Mouse (Mus musculus): ENCODE measurements around the gene Tnfaip8l3. TPM values are rescaled to one million over a fixed set of nuclear protein-coding genes. Genes with fewer than 3 reads are reported as not detected.

Gene Tnfaip8l3
- total RNA-seq (2014; rRNA removed; ENCODE audit: low replicate concordance) (0.19 and 0.27 TPM in 2 replicates), polyA plus RNA-seq (2015; fragmentation: Nextera tagmentation; extraction: Ambion mirVana) (0.33 and 0.90 TPM in 2 replicates)

GRCm38 (mm10) chr9:54068032-54068649 is at the start of gene Tnfaip8l3:
Gene Tnfaip8l3 (minus strand): TSS chr9:54068388.
- Histone ChIP-seq H3K27me3 (ENCODE audit: control insufficient read depth, insufficient read depth, low read length) (peaks cover 25% of the 10 kb centered on the region), H3K4me2 (ENCODE audit: low read depth, low read length) (peak within 1 kb of the TSS; percentile 70), H3K4me3 (ENCODE audit: low read depth, low read length) (peak within 1 kb of the TSS; percentile 44), H3K36me3 (replicated peaks; ENCODE audit: control insufficient read depth, insufficient read depth, low read length) (no peaks in the 10 kb centered on the region), H3K27ac (ENCODE audit: low read depth) (no peak within 1 kb of the TSS), H3K4me1 (ENCODE audit: control insufficient read depth, insufficient read depth) (peaks cover 8% of the 10 kb centered on the region; the same call in 1 of the 2 replicates), H3K9ac (replicated peaks; ENCODE audit: low read depth, low read length) (peak within 1 kb of the TSS; percentile 7; the same call in 1 of the 2 replicates), H3K9me3 (replicated peaks; ENCODE audit: control insufficient read depth, low read length) (no peaks in the 10 kb centered on the region)
- WGBS = under 1% methylated on average over 32 of the region's 35 CpGs
- ATAC-seq (ENCODE audit: insufficient read depth, low read depth) = peak; percentile 69
- DNase-seq (ENCODE audit: low spot score) = no peak
- TF ChIP-seq CTCF (IDR thresholded peaks at IDR 0.05; ENCODE audit: low read depth) = no peak
- TF ChIP-seq EP300 (IDR thresholded peaks at IDR 0.05; ENCODE audit: low read depth) = no peak

GRCm38 (mm10) chr9:54112726-54113125 is 44.5 kb upstream of the Tnfaip8l3 start:
- no peak overlapping the region for H3K4me2 ChIP-seq (ENCODE audit: low read depth, low read length)
- H3K27me3 ChIP-seq (ENCODE audit: control insufficient read depth, insufficient read depth, low read length) = no peaks in the 10 kb centered on the region
- H3K36me3 ChIP-seq (replicated peaks; ENCODE audit: control insufficient read depth, insufficient read depth, low read length) = no peaks in the 10 kb centered on the region
- ATAC-seq (ENCODE audit: insufficient read depth, low read depth) (no peak), DNase-seq (ENCODE audit: low spot score) (peak; percentile 6)
- TF ChIP-seq CTCF (IDR thresholded peaks at IDR 0.05; ENCODE audit: low read depth) = peak; percentile 67
- TF ChIP-seq EP300 (IDR thresholded peaks at IDR 0.05; ENCODE audit: low read depth) = no peak
- peaks cover 6% of the 10 kb centered on the region for H3K9me3 ChIP-seq (replicated peaks; ENCODE audit: control insufficient read depth, low read length)
- no peaks in the 10 kb centered on the region for H3K4me1 ChIP-seq (ENCODE audit: control insufficient read depth, insufficient read depth)
- H3K9ac ChIP-seq (replicated peaks; ENCODE audit: low read depth, low read length) = no peak overlapping the region
- no peak overlapping the region for H3K27ac ChIP-seq (ENCODE audit: low read depth)
- H3K4me3 ChIP-seq (ENCODE audit: low read depth, low read length) = no peak overlapping the region

GRCm38 (mm10) chr9:54098636-54099035 is 30.4 kb upstream of the Tnfaip8l3 start:
- no peak for ATAC-seq (ENCODE audit: insufficient read depth, low read depth)
- H3K4me2 ChIP-seq (ENCODE audit: low read depth, low read length) = no peak overlapping the region
- H3K27me3 ChIP-seq (ENCODE audit: control insufficient read depth, insufficient read depth, low read length) = no peaks in the 10 kb centered on the region
- TF ChIP-seq EP300 (IDR thresholded peaks at IDR 0.05; ENCODE audit: low read depth) = no peak
- no peak for TF ChIP-seq CTCF (IDR thresholded peaks at IDR 0.05; ENCODE audit: low read depth)
- no peak for DNase-seq (ENCODE audit: low spot score)
- H3K36me3 ChIP-seq (replicated peaks; ENCODE audit: control insufficient read depth, insufficient read depth, low read length) = no peaks in the 10 kb centered on the region
- H3K27ac ChIP-seq (ENCODE audit: low read depth) = no peak overlapping the region
- no peak overlapping the region for H3K9ac ChIP-seq (replicated peaks; ENCODE audit: low read depth, low read length)
- no peak overlapping the region for H3K4me3 ChIP-seq (ENCODE audit: low read depth, low read length)
- H3K9me3 ChIP-seq (replicated peaks; ENCODE audit: control insufficient read depth, low read length) = no peaks in the 10 kb centered on the region
- H3K4me1 ChIP-seq (ENCODE audit: control insufficient read depth, insufficient read depth) = no peaks in the 10 kb centered on the region

- Histone ChIP-seq H3K9me3 (replicated peaks; ENCODE audit: control insufficient read depth, low read length) (no peaks in the 10 kb centered on the region), H3K4me2 (ENCODE audit: low read depth, low read length) (no peak overlapping the region), H3K4me3 (ENCODE audit: low read depth, low read length) (no peak overlapping the region), H3K4me1 (ENCODE audit: control insufficient read depth, insufficient read depth) (no peaks in the 10 kb centered on the region), H3K9ac (replicated peaks; ENCODE audit: low read depth, low read length) (no peak overlapping the region), H3K36me3 (replicated peaks; ENCODE audit: control insufficient read depth, insufficient read depth, low read length) (no peaks in the 10 kb centered on the region), H3K27me3 (ENCODE audit: control insufficient read depth, insufficient read depth, low read length) (no peaks in the 10 kb centered on the region), H3K27ac (ENCODE audit: low read depth) (no peak overlapping the region)
- DNase-seq (ENCODE audit: low spot score) (no peak), ATAC-seq (ENCODE audit: insufficient read depth, low read depth) (no peak)
- TF ChIP-seq EP300 (IDR thresholded peaks at IDR 0.05; ENCODE audit: low read depth) = no peak
- no peak for TF ChIP-seq CTCF (IDR thresholded peaks at IDR 0.05; ENCODE audit: low read depth)
- WGBS = 71% methylated on average over 6 of the region's 6 CpGs
Measured at GRCm38 (mm10) chr9:54097091-54097490, 28.9 kb upstream of the Tnfaip8l3 start.

- TF ChIP-seq EP300 (IDR thresholded peaks at IDR 0.05; ENCODE audit: low read depth) = no peak
- no peak for TF ChIP-seq CTCF (IDR thresholded peaks at IDR 0.05; ENCODE audit: low read depth)
- H3K4me3 ChIP-seq (ENCODE audit: low read depth, low read length) = no peak overlapping the region
- no peaks in the 10 kb centered on the region for H3K27me3 ChIP-seq (ENCODE audit: control insufficient read depth, insufficient read depth, low read length)
- 61% methylated on average over 3 of the region's 3 CpGs for WGBS
- H3K9ac ChIP-seq (replicated peaks; ENCODE audit: low read depth, low read length) = no peak overlapping the region
- H3K9me3 ChIP-seq (replicated peaks; ENCODE audit: control insufficient read depth, low read length) = no peaks in the 10 kb centered on the region
- no peak overlapping the region for H3K4me2 ChIP-seq (ENCODE audit: low read depth, low read length)
- ATAC-seq (ENCODE audit: insufficient read depth, low read depth) = no peak
- H3K27ac ChIP-seq (ENCODE audit: low read depth) = no peak overlapping the region
- no peak for DNase-seq (ENCODE audit: low spot score)
- H3K4me1 ChIP-seq (ENCODE audit: control insufficient read depth, insufficient read depth) = no peaks in the 10 kb centered on the region
- no peaks in the 10 kb centered on the region for H3K36me3 ChIP-seq (replicated peaks; ENCODE audit: control insufficient read depth, insufficient read depth, low read length)
Measured at GRCm38 (mm10) chr9:54084245-54084644, 16.1 kb upstream of the Tnfaip8l3 start.

- TF ChIP-seq CTCF (IDR thresholded peaks at IDR 0.05; ENCODE audit: low read depth) (no peak), EP300 (IDR thresholded peaks at IDR 0.05; ENCODE audit: low read depth) (no peak)
- Histone ChIP-seq H3K4me2 (ENCODE audit: low read depth, low read length) (no peak overlapping the region), H3K9ac (replicated peaks; ENCODE audit: low read depth, low read length) (no peak overlapping the region), H3K27me3 (ENCODE audit: control insufficient read depth, insufficient read depth, low read length) (no peaks in the 10 kb centered on the region), H3K9me3 (replicated peaks; ENCODE audit: control insufficient read depth, low read length) (0 out of 2 replicates have a peak, but pooled peaks cover 3% of the 10 kb centered on the region), H3K4me1 (ENCODE audit: control insufficient read depth, insufficient read depth) (no peaks in the 10 kb centered on the region), H3K27ac (ENCODE audit: low read depth) (no peak overlapping the region), H3K36me3 (replicated peaks; ENCODE audit: control insufficient read depth, insufficient read depth, low read length) (no peaks in the 10 kb centered on the region), H3K4me3 (ENCODE audit: low read depth, low read length) (no peak overlapping the region)
- WGBS = 52% methylated on average over 2 of the region's 2 CpGs
- no peak for DNase-seq (ENCODE audit: low spot score)
- no peak for ATAC-seq (ENCODE audit: insufficient read depth, low read depth)
Measured at GRCm38 (mm10) chr9:54077740-54078139, 9.6 kb upstream of the Tnfaip8l3 start.

All from heart, postnatal 0 days (tissue).